Mouse (Mus musculus): ENCODE measurements around the gene Tgm5.
A peak's percentile ranks its signal among the peaks of the same experiment; 100 is the strongest.
"Not testable (repeated sequence)": the region's sequence is repeated elsewhere in the genome, so short reads cannot be mapped to it uniquely, and the experiment has no call there.

The Tgm5 gene

GRCm38 (mm10) chr2:121039382-121039781, 46.3 kb downstream of the Tgm5 start:
- no peak for DNase-seq

- DNase-seq, result not testable (repeated sequence)
These were observed 46.8 kb downstream of the Tgm5 start for GRCm38 (mm10) chr2:121038851-121039250.

- no peak for DNase-seq
These were observed 48.8 kb downstream of the Tgm5 start, which contains the start of gene Epb42 for GRCm38 (mm10) chr2:121036733-121037341. Gene Epb42 (minus strand): TSS chr2:121037072.

- no peak for DNase-seq
These were observed 62.7 kb downstream of the Tgm5 start for GRCm38 (mm10) chr2:121022918-121023317.

GRCm38 (mm10) chr2:121017151-121017550, 68.5 kb downstream of the Tgm5 start:
- no peak for DNase-seq

- DNase-seq, result no peak
These were observed 69.4 kb downstream of the Tgm5 start for GRCm38 (mm10) chr2:121016226-121016625.

GRCm38 (mm10) chr2:121015507-121015906, 70.1 kb downstream of the Tgm5 start:
- DNase-seq, result no peak

- no peak for DNase-seq
These were observed 73.0 kb downstream of the Tgm5 start for GRCm38 (mm10) chr2:121012676-121013075.

GRCm38 (mm10) chr2:121009071-121009677, 76.5 kb downstream of the Tgm5 start:
- DNase-seq, result no peak

- no peak for DNase-seq
These were observed 77.0 kb downstream of the Tgm5 start for GRCm38 (mm10) chr2:121008664-121009007.

GRCm38 (mm10) chr2:121007925-121008663, 77.5 kb downstream of the Tgm5 start, which contains the start of gene Ccndbp1:
Gene Ccndbp1 (plus strand): TSS chr2:121008403.
- peak; percentile 87 to 94 for DNase-seq

- DNase-seq, result peak; percentile 84 to 90
These were observed 78.7 kb downstream of the Tgm5 start for GRCm38 (mm10) chr2:121006986-121007385.

- DNase-seq, result peak; percentile 85 to 90
These were observed 81.4 kb downstream of the Tgm5 start for GRCm38 (mm10) chr2:121004018-121004811.

- DNase-seq, result peak in 1 of 2 experiments; percentile 46
These were observed 82.1 kb downstream of the Tgm5 start for GRCm38 (mm10) chr2:121003586-121003985.

GRCm38 (mm10) chr2:120998863-120999262, 86.8 kb downstream of the Tgm5 start:
- DNase-seq, result no peak

GRCm38 (mm10) chr2:120996607-120997006, 89.0 kb downstream of the Tgm5 start:
- DNase-seq, result peak; percentile 49 to 68
